Comparison of ENCODE assay signal across 19 mouse cellular contexts in genomic region chrX:93755210-93755842, GRCm38 (mm10).
DNase-seq lines count a peak whose midpoint lies in the region; ATAC-seq and TF ChIP-seq lines count a peak whose summit lies in the region.
"Had no signal": no experiment of that assay in that cellular context is flagged by ENCODE, and none has a peak within 500 bp of the region (broad histone marks: within the 10 kb centered on the region; RNA-seq: fewer than 3 reads in every experiment).

No protein-coding gene starts in this region.

- peak; percentile 8 for DNase-seq in layer of hippocampus, adult 11-12 months (ENCODE audit: low spot score)
- no peak for DNase-seq in layer of hippocampus, adult 8-10 months (ENCODE audit: low spot score in 2 of 2)
- DNase-seq in cerebellum, adult 8-10 months, result no peak
- DNase-seq in kidney, postnatal 4 days, result no peak
- no peak for DNase-seq in frontal cortex, postnatal 14 days (ENCODE audit: low spot score in 2 of 2)
- DNase-seq: adrenal gland, postnatal 14 days; cerebellum, adult 2 months; gastrocnemius, postnatal 25 days; left cerebral cortex, postnatal 4 days; right cerebral cortex, adult 18-20 months; spleen, adult 18-20 months; thymus, postnatal 14 days had no signal

- no peaks in the 10 kb centered on the region for H3K9me3 ChIP-seq in forebrain, embryonic 13.5 days (replicated peaks)
- no peaks in the 10 kb centered on the region for H3K9me3 ChIP-seq in hindbrain, embryonic 15.5 days
- H3K9me3 ChIP-seq: embryonic facial prominence, embryonic 15.5 days; midbrain, embryonic 10.5 days had no signal

- no peak for TF ChIP-seq CTCF in bone marrow macrophage, adult 2 months (IDR thresholded peaks at IDR 0.05; ENCODE audit: low read depth, low read length)

- H3K4me3 ChIP-seq in bone marrow macrophage, adult 2 months (ENCODE audit: insufficient read depth, low read length), result no peak overlapping the region
- H3K4me3 ChIP-seq in forebrain, embryonic 13.5 days, result no peak overlapping the region
- no peak overlapping the region for H3K4me3 ChIP-seq in hindbrain, embryonic 15.5 days
- H3K4me3 ChIP-seq: embryonic facial prominence, embryonic 15.5 days; midbrain, embryonic 10.5 days had no signal

- H3K36me3 ChIP-seq in forebrain, embryonic 13.5 days (ENCODE audit: poor library complexity, severe bottlenecking), result no peaks in the 10 kb centered on the region
- H3K36me3 ChIP-seq in hindbrain, embryonic 15.5 days, result no peaks in the 10 kb centered on the region
- H3K36me3 ChIP-seq: embryonic facial prominence, embryonic 15.5 days; midbrain, embryonic 10.5 days had no signal

- 52% methylated on average over 11 of the region's 11 CpGs for WGBS in forebrain, embryonic 13.5 days
- 48% methylated on average over 11 of the region's 11 CpGs for WGBS in hindbrain, embryonic 15.5 days

- no peak overlapping the region for H3K9ac ChIP-seq in forebrain, embryonic 13.5 days
- no peak overlapping the region for H3K9ac ChIP-seq in hindbrain, embryonic 15.5 days
- H3K9ac ChIP-seq: embryonic facial prominence, embryonic 15.5 days had no signal

- ATAC-seq in forebrain, embryonic 13.5 days, result peak; percentile 75
- ATAC-seq in hindbrain, embryonic 15.5 days (ENCODE audit: low FRiP score, low read depth), result peak; percentile 51; the same call in 1 of the 2 replicates
- ATAC-seq: activated CD4-positive, CD25-positive, alpha-beta regulatory T cell, adult 4 months; Patski had no signal

- TF ChIP-seq POLR2A in bone marrow macrophage, adult 2 months (IDR thresholded peaks at IDR 0.05; ENCODE audit: borderline replicate concordance, low read depth, low read length), result no peak

- peaks cover 19% of the 10 kb centered on the region for H3K4me1 ChIP-seq in bone marrow macrophage, adult 2 months (ENCODE audit: control insufficient read depth, insufficient read depth, low read length)
- peaks cover 13% of the 10 kb centered on the region; the same call in 1 of the 2 replicates for H3K4me1 ChIP-seq in forebrain, embryonic 13.5 days
- no peaks in the 10 kb centered on the region for H3K4me1 ChIP-seq in hindbrain, embryonic 15.5 days (replicated peaks)
- H3K4me1 ChIP-seq: embryonic facial prominence, embryonic 15.5 days; midbrain, embryonic 10.5 days had no signal

- H3K4me2 ChIP-seq in forebrain, embryonic 13.5 days, result no peak overlapping the region
- H3K4me2 ChIP-seq in hindbrain, embryonic 15.5 days, result no peak overlapping the region
- H3K4me2 ChIP-seq: embryonic facial prominence, embryonic 15.5 days had no signal

- no peaks in the 10 kb centered on the region for H3K27me3 ChIP-seq in forebrain, embryonic 13.5 days
- no peaks in the 10 kb centered on the region for H3K27me3 ChIP-seq in hindbrain, embryonic 15.5 days

- peak overlapping the region; percentile 77 for H3K27ac ChIP-seq in bone marrow macrophage, adult 2 months (ENCODE audit: insufficient read depth, low read depth, low read length)
- H3K27ac ChIP-seq in forebrain, embryonic 13.5 days, result no peak overlapping the region
- no peak overlapping the region for H3K27ac ChIP-seq in hindbrain, embryonic 15.5 days (replicated peaks)
- H3K27ac ChIP-seq: embryonic facial prominence, embryonic 15.5 days; midbrain, embryonic 10.5 days had no signal
